Mouse (Mus musculus): ENCODE measurements at regions not wholly inside any gene's neighbourhood (a gene's known extent, or its start where the extent isn't known, plus 50 kb on each side); places are given as distances from the start of the nearest gene placed in this dataset.

DNA sequence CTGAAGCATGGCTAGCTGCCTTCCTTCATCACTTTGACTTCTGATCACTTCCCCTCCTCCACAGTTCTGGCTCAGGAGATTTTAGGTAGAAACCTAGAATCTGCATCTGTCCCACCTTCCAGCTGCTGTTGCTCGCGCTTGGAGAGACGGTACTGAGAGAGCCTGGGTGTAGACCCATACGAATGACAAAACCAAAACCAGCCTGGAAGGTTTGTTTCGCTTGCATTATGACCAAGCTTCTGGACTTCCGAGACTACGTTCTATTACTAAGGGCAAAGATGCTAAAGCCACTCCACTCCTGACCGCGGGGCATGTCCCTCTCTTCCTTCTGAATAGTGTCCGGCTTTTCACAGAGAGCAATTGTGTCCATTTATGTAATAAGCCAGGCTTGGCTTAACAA is 180.9 kb downstream of the Tmem26 start:
- TF ChIP-seq TAL1 (IDR thresholded peaks at IDR 0.05; ENCODE audit: low read length) = no peak
- TF ChIP-seq GATA1 (IDR thresholded peaks at IDR 0.05; ENCODE audit: low read length) = no peak

All from erythroblast, embryonic 14.5 days (primary cell).